Mouse (Mus musculus) ES-E14 (cell line): ENCODE data around the gene Rab4a. TPM values are rescaled to one million over a fixed set of nuclear protein-coding genes. Genes with fewer than 3 reads are reported as not detected.
"Not testable (repeated sequence)": the region's sequence is repeated elsewhere in the genome, so short reads cannot be mapped to it uniquely, and the experiment has no call there.

Source experiments
- DNase-seq: peaks from one replicate; pipeline ENCODE4 v3.0.0-alpha.2; 2013; ENCODE audit warnings: low read depth, low spot score
- H3K27ac ChIP-seq: 2 replicates; pipeline ENCODE4 v1.5.1; 2012; ENCODE audit warnings: low read depth, mild to moderate bottlenecking, low read length, moderate library complexity, mixed read lengths; ENCODE audit not compliant: poor library complexity, insufficient read depth, severe bottlenecking
- H3K36me3 ChIP-seq: 2 replicates; pipeline ENCODE4 v1.6.1; 2012; ENCODE audit warnings: mild to moderate bottlenecking, low read length, moderate library complexity, mixed read lengths; ENCODE audit not compliant: control insufficient read depth, poor library complexity, insufficient read depth, severe bottlenecking
- H3K4me1 ChIP-seq, 2 experiments: fragments of 150-350 bp in 1 of 2; sonication (generic) in 1 of 2; 2 replicates each; pipeline ENCODE4 v1.6.1; 2012; ENCODE audit warnings: low read length in 2 of 2, mild to moderate bottlenecking in 1 of 2, mixed read lengths in 1 of 2; ENCODE audit not compliant: control insufficient read depth in 2 of 2, insufficient read depth in 2 of 2, poor library complexity in 1 of 2
- H3K4me3 ChIP-seq, 2 experiments: fragments of 150-350 bp in 1 of 2; sonication (generic) in 1 of 2; 2 replicates each; pipeline ENCODE4 v1.5.1; 2012; ENCODE audit warnings: low read length in 2 of 2, low read depth in 1 of 2, mild to moderate bottlenecking in 1 of 2, mixed read lengths in 1 of 2; ENCODE audit not compliant: insufficient read depth in 1 of 2, poor library complexity in 1 of 2, severe bottlenecking in 1 of 2
- H3K9ac ChIP-seq: 2 replicates; pipeline ENCODE4 v1.6.1; 2012; ENCODE audit warnings: low read depth, mild to moderate bottlenecking, low read length, mixed read lengths; ENCODE audit not compliant: poor library complexity, insufficient read depth, severe bottlenecking
- H3K9me3 ChIP-seq: fragments of 150-350 bp; sonication (generic); 2 replicates; pipeline ENCODE4 v1.6.1; 2012; ENCODE audit warnings: low read depth, mild to moderate bottlenecking, low read length; ENCODE audit not compliant: control insufficient read depth, insufficient read depth
- CHD2 ChIP-seq: IDR thresholded peaks from 2 replicates; pipeline ENCODE4 v1.6.1; 2014; ENCODE audit warnings: mild to moderate bottlenecking, low read depth, low read length, inconsistent platforms
- HCFC1 ChIP-seq: IDR thresholded peaks from 2 replicates; pipeline ENCODE4 v1.6.1; 2012; ENCODE audit warnings: low read length, inconsistent platforms, borderline replicate concordance; ENCODE audit not compliant: insufficient read depth
- MAFK ChIP-seq: IDR thresholded peaks from 2 replicates; pipeline ENCODE4 v1.6.1; 2014; ENCODE audit warnings: mild to moderate bottlenecking, low read depth, low read length, inconsistent platforms; ENCODE audit not compliant: insufficient read depth
- ZC3H11A ChIP-seq: IDR thresholded peaks from 2 replicates; pipeline ENCODE4 v1.6.1; 2012; ENCODE audit warnings: low read depth, mild to moderate bottlenecking, inconsistent platforms, low read length, borderline replicate concordance
- ZNF384 ChIP-seq: IDR thresholded peaks from 2 replicates; pipeline ENCODE4 v1.6.1; 2012; ENCODE audit warnings: low read depth, low read length, inconsistent platforms
- in situ Hi-C, 2 experiments: fragments of 600-800 bp; cut with MboI; formaldehyde crosslinking; loops; one replicate each; pipeline ENCODE4 v1.15.1; 2025; ENCODE audit warnings: low sequenced_read_pairs in 2 of 2, inconsistent platforms in 1 of 2; ENCODE audit not compliant: unreplicated experiment in 2 of 2
- total RNA-seq: library from RNA; depleted of rRNA; stranded (reverse); fragments of 300-350 nt; gene quantifications from 2 replicates; pipeline ENCODE4 v1.2.3, GENCODE M21; 2012

Gene Rab4a
- total RNA-seq, 1 experiment = 29.6 TPM

- Histone ChIP-seq H3K36me3 (no peaks in the 10 kb centered on the region), H3K4me3 (no peak overlapping the region), H3K9ac (no peak overlapping the region), H3K9me3 (no peaks in the 10 kb centered on the region), H3K27ac (no peak overlapping the region), H3K4me1 (peaks cover 16 to 26% of the 10 kb centered on the region in 2 experiments; a peak in 3 of 4 replicates)
- no peak for TF ChIP-seq ZC3H11A
- TF ChIP-seq CHD2 = no peak
- no peak for TF ChIP-seq MAFK
- TF ChIP-seq HCFC1 = no peak
- TF ChIP-seq ZNF384 = no peak
- in situ Hi-C loops = no loop called here
- DNase-seq = no peak
Observed at GRCm38 (mm10) chr8:123808671-123809070, 2.9 kb downstream of the Rab4a start.

GRCm38 (mm10) chr8:123809342-123809741 lies 3.6 kb downstream of the Rab4a start:
- DNase-seq, H3K27ac ChIP-seq, in situ Hi-C loops, H3K36me3 ChIP-seq, H3K4me3 ChIP-seq, H3K9ac ChIP-seq, H3K9me3 ChIP-seq: not testable (repeated sequence)
- peaks cover 16 to 28% of the 10 kb centered on the region in 2 experiments; a peak in 3 of 4 replicates for H3K4me1 ChIP-seq

- H3K27ac ChIP-seq = no peak overlapping the region
- no peak overlapping the region for H3K9ac ChIP-seq
- TF ChIP-seq HCFC1 (no peak), CHD2 (no peak), ZNF384 (no peak), MAFK (no peak), ZC3H11A (no peak)
- DNase-seq = no peak
- H3K9me3 ChIP-seq = no peaks in the 10 kb centered on the region
- in situ Hi-C loops = no loop called here
- H3K4me3 ChIP-seq = no peak overlapping the region
- H3K36me3 ChIP-seq = peaks cover 9% of the 10 kb centered on the region; the same call in 1 of the 2 replicates
- peaks cover 11 to 31% of the 10 kb centered on the region in 2 experiments; a peak in 3 of 4 replicates for H3K4me1 ChIP-seq
Observed at GRCm38 (mm10) chr8:123812227-123812626, 6.4 kb downstream of the Rab4a start.

GRCm38 (mm10) chr8:123813173-123813891 lies 7.5 kb downstream of the Rab4a start:
- Histone ChIP-seq H3K27ac (peak overlapping the region; percentile 18; the same call in 1 of the 2 replicates), H3K4me3 (no peak overlapping the region), H3K9ac (peak overlapping the region; percentile 26; the same call in 1 of the 2 replicates), H3K4me1 (peaks cover 7 to 22% of the 10 kb centered on the region in 2 experiments; a peak in 3 of 4 replicates), H3K9me3 (no peaks in the 10 kb centered on the region), H3K36me3 (peaks cover 9% of the 10 kb centered on the region; the same call in 1 of the 2 replicates)
- no peak for DNase-seq
- TF ChIP-seq MAFK (no peak), CHD2 (no peak), ZC3H11A (no peak), HCFC1 (no peak), ZNF384 (no peak)
- in situ Hi-C loops = no loop called here

GRCm38 (mm10) chr8:123813892-123814266 lies 8.1 kb downstream of the Rab4a start:
- no peak overlapping the region for H3K4me3 ChIP-seq
- no peak for TF ChIP-seq MAFK
- TF ChIP-seq ZC3H11A = no peak
- TF ChIP-seq CHD2 = no peak
- TF ChIP-seq ZNF384 = no peak
- no peak for TF ChIP-seq HCFC1
- DNase-seq = no peak
- H3K9ac ChIP-seq = peak overlapping the region; percentile 26; the same call in 1 of the 2 replicates
- in situ Hi-C loops = no loop called here
- peaks cover 6 to 20% of the 10 kb centered on the region in 2 experiments; a peak in 3 of 4 replicates for H3K4me1 ChIP-seq
- H3K27ac ChIP-seq = 0 out of 2 replicates have a peak overlapping the region, but pooled peaks have one; percentile 18
- peaks cover 9% of the 10 kb centered on the region; the same call in 1 of the 2 replicates for H3K36me3 ChIP-seq
- no peaks in the 10 kb centered on the region for H3K9me3 ChIP-seq
